8 mouse cellular contexts compared by ENCODE assay signal in the genomic region with DNA sequence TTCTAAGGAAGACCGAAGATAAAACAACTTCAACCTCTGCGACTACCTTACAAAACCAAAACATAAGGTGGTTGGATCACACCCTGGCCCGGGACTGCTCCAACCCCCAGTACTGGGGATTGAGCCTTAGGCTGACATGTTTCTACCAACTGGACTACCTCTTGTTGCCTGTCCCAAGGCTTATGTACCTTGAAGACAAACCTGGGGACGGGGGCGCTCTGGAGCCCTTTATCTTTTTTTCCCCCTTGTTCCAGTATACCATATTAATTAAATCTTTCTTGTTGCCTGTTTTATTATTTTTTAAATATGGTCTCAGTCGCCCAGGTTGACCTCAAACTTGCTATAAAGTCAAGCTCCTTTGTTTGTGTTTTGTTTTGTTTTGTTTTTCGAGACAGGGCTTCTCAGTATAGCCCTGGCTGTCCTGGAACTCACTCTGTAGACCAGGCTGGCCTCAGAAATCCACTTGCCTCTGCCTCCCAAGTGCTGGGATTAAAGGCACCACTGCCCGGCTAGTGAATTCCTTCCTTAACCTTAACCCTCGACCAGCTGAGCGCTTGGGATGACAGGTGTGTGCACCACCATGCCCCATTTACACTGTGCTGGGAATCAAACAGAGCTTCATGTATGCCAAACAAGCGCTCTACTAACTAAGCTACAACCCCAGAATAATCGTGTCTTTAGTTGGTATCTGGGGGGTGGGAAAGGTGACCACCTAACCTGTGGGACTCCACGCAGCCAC. TPM values are rescaled to one million over a fixed set of nuclear protein-coding genes. Genes with fewer than 3 reads are reported as not detected.
DNase-seq lines count a peak whose midpoint lies in the region; ATAC-seq and TF ChIP-seq lines count a peak whose summit lies in the region.

No protein-coding gene starts in this region.

- H3K27ac ChIP-seq in heart, embryonic 12.5 days (ENCODE audit: poor library complexity, severe bottlenecking), result no peak overlapping the region
- H3K27ac ChIP-seq in ES-Bruce4 (ENCODE audit: insufficient read depth, low read length), result no peak overlapping the region
- H3K27ac ChIP-seq in hindbrain, embryonic 11.5 days (ENCODE audit: low read depth, low read length), result no peak overlapping the region

- peaks cover 18% of the 10 kb centered on the region for H3K4me1 ChIP-seq in heart, embryonic 12.5 days (replicated peaks)
- H3K4me1 ChIP-seq in ES-Bruce4 (ENCODE audit: control insufficient read depth, insufficient read depth, low read length), result peaks cover 3% of the 10 kb centered on the region
- peaks cover 6% of the 10 kb centered on the region; the same call in 1 of the 2 replicates for H3K4me1 ChIP-seq in hindbrain, embryonic 11.5 days (replicated peaks; ENCODE audit: control insufficient read depth, insufficient read depth, low read length)

- H3K9me3 ChIP-seq in heart, embryonic 12.5 days (replicated peaks), result no peaks in the 10 kb centered on the region
- no peaks in the 10 kb centered on the region for H3K9me3 ChIP-seq in ES-Bruce4 (replicated peaks; ENCODE audit: control insufficient read depth, insufficient read depth, low read length, poor library complexity, severe bottlenecking)
- H3K9me3 ChIP-seq in hindbrain, embryonic 11.5 days (ENCODE audit: control insufficient read depth, low read length), result no peaks in the 10 kb centered on the region

- TF ChIP-seq CTCF in ES-Bruce4 (IDR thresholded peaks at IDR 0.05; ENCODE audit: low read depth, low read length), result no peak

- H3K27me3 ChIP-seq in heart, embryonic 12.5 days (replicated peaks), result no peaks in the 10 kb centered on the region
- no peaks in the 10 kb centered on the region for H3K27me3 ChIP-seq in ES-Bruce4 (ENCODE audit: control insufficient read depth, insufficient read depth, low read length, poor library complexity, severe bottlenecking)
- no peaks in the 10 kb centered on the region for H3K27me3 ChIP-seq in hindbrain, embryonic 11.5 days (ENCODE audit: control insufficient read depth, insufficient read depth, low read length)

- TF ChIP-seq POLR2A in ES-Bruce4 (IDR thresholded peaks at IDR 0.05; ENCODE audit: insufficient read depth, low read length), result no peak

- peaks cover 35% of the 10 kb centered on the region for H3K36me3 ChIP-seq in heart, embryonic 12.5 days
- peaks cover 2% of the 10 kb centered on the region; the same call in 1 of the 2 replicates for H3K36me3 ChIP-seq in ES-Bruce4 (ENCODE audit: control insufficient read depth, insufficient read depth, low read length, poor library complexity, severe bottlenecking)
- 0 out of 2 replicates have a peak, but pooled peaks cover 4% of the 10 kb centered on the region for H3K36me3 ChIP-seq in hindbrain, embryonic 11.5 days (ENCODE audit: control insufficient read depth, insufficient read depth, low read length)

- peak overlapping the region; percentile 92 for H3K4me2 ChIP-seq in heart, embryonic 12.5 days
- peak overlapping the region; percentile 95 for H3K4me2 ChIP-seq in hindbrain, embryonic 11.5 days (replicated peaks; ENCODE audit: low read depth, low read length)

- ATAC-seq in heart, embryonic 12.5 days (ENCODE audit: insufficient number of reproducible peaks, low FRiP score), result no peak
- peak; percentile 61 for ATAC-seq in hindbrain, embryonic 11.5 days (ENCODE audit: low FRiP score)
- ATAC-seq in megakaryocyte progenitor cell, adult 5-6 weeks (replicated peaks; ENCODE audit: poor library complexity), result peak; percentile 43

- peak overlapping the region; percentile 79 for H3K4me3 ChIP-seq in heart, embryonic 12.5 days
- peak overlapping the region; percentile 87 for H3K4me3 ChIP-seq in ES-Bruce4 (ENCODE audit: low read depth, low read length)
- peak overlapping the region; percentile 99 for H3K4me3 ChIP-seq in hindbrain, embryonic 11.5 days (ENCODE audit: low read depth, low read length)

- 28% methylated on average over 13 of the region's 13 CpGs for WGBS in heart, embryonic 12.5 days
- 28% methylated on average over 13 of the region's 13 CpGs for WGBS in hindbrain, embryonic 11.5 days

- no peak for TF ChIP-seq EP300 in ES-Bruce4 (IDR thresholded peaks at IDR 0.05; ENCODE audit: insufficient read depth, low read depth, low read length)

- DNase-seq in heart, adult 9 months (ENCODE audit: low spot score in 2 of 2), result no peak
- no peak for DNase-seq in hindbrain, embryonic 11.5 days (ENCODE audit: low spot score)
- no peak for DNase-seq in frontal cortex, postnatal 25 days (ENCODE audit: low spot score in 2 of 2)
- DNase-seq in retina, embryonic 14.5 days (ENCODE audit: low spot score), result no peak
- DNase-seq in cerebellum, postnatal 10 days, result no peak

- peak overlapping the region; percentile 96 for H3K9ac ChIP-seq in heart, embryonic 12.5 days
- H3K9ac ChIP-seq in ES-Bruce4 (ENCODE audit: low read depth, poor library complexity, severe bottlenecking), result peak overlapping the region; percentile 87
- H3K9ac ChIP-seq in hindbrain, embryonic 11.5 days (ENCODE audit: low read depth, low read length), result peak overlapping the region; percentile 91

RNA-seq across cellular contexts. Expression of a gene that starts 0.5 kb away (rescaled TPM):
- polyA plus RNA-seq in heart, embryonic 12.5 days (2016; fragmentation: Nextera tagmentation; extraction: Ambion mirVana), result 21.8 and 27.2 TPM in 2 replicates
- 44.8 and 47.2 TPM in 2 replicates for polyA plus RNA-seq in ES-Bruce4 (2011; ENCODE audit: insufficient read depth, insufficient read length, low read depth, missing spikeins)
- 11.8 and 14.2 TPM in 2 replicates for polyA plus RNA-seq in hindbrain, embryonic 11.5 days (2014; fragmentation: Nextera tagmentation; extraction: Ambion mirVana)
- 11.1 and 11.3 TPM in 2 replicates for total RNA-seq in megakaryocyte progenitor cell, adult 5-6 weeks (2015)
- 25.5 and 49.3 TPM in 2 replicates for total RNA-seq in megakaryocyte progenitor cell, adult 5-6 weeks (2017)

RNA-seq across cellular contexts. Expression of a gene that starts 15.0 kb away (rescaled TPM):
- polyA plus RNA-seq in heart, embryonic 12.5 days (2016; fragmentation: Nextera tagmentation; extraction: Ambion mirVana), result 64.6 and 77.0 TPM in 2 replicates
- 12.1 and 15.8 TPM in 2 replicates for polyA plus RNA-seq in ES-Bruce4 (2011; ENCODE audit: insufficient read depth, insufficient read length, low read depth, missing spikeins)
- 9.7 and 9.8 TPM in 2 replicates for polyA plus RNA-seq in hindbrain, embryonic 11.5 days (2014; fragmentation: Nextera tagmentation; extraction: Ambion mirVana)
- 8.2 and 13.6 TPM in 2 replicates for total RNA-seq in megakaryocyte progenitor cell, adult 5-6 weeks (2015)
- 2.6 and 4.6 TPM in 2 replicates for total RNA-seq in megakaryocyte progenitor cell, adult 5-6 weeks (2017)

RNA-seq across cellular contexts. Expression of a gene that starts 31.4 kb away (rescaled TPM):
- polyA plus RNA-seq in heart, embryonic 12.5 days (2016; fragmentation: Nextera tagmentation; extraction: Ambion mirVana), result 0.09 and 0.10 TPM in 2 replicates
- not detected in 2 replicates for polyA plus RNA-seq in ES-Bruce4 (2011; ENCODE audit: insufficient read depth, insufficient read length, low read depth, missing spikeins)
- not detected in 2 replicates for polyA plus RNA-seq in hindbrain, embryonic 11.5 days (2014; fragmentation: Nextera tagmentation; extraction: Ambion mirVana)
- total RNA-seq in megakaryocyte progenitor cell, adult 5-6 weeks (2015), result not detected in 2 replicates
- total RNA-seq in megakaryocyte progenitor cell, adult 5-6 weeks (2017), result not detected in 2 replicates

RNA-seq across cellular contexts. Expression of a gene that starts 36.1 kb away (rescaled TPM):
- polyA plus RNA-seq in heart, embryonic 12.5 days (2016; fragmentation: Nextera tagmentation; extraction: Ambion mirVana), result 17.3 and 18.0 TPM in 2 replicates
- 17.6 and 20.2 TPM in 2 replicates for polyA plus RNA-seq in ES-Bruce4 (2011; ENCODE audit: insufficient read depth, insufficient read length, low read depth, missing spikeins)
- polyA plus RNA-seq in hindbrain, embryonic 11.5 days (2014; fragmentation: Nextera tagmentation; extraction: Ambion mirVana), result 16.8 and 19.7 TPM in 2 replicates
- total RNA-seq in megakaryocyte progenitor cell, adult 5-6 weeks (2015), result 7.0 and 7.4 TPM in 2 replicates
- total RNA-seq in megakaryocyte progenitor cell, adult 5-6 weeks (2017), result 4.7 and 5.6 TPM in 2 replicates

RNA-seq across cellular contexts. Expression of a gene that starts 36.1 kb away (rescaled TPM):
- polyA plus RNA-seq in heart, embryonic 12.5 days (2016; fragmentation: Nextera tagmentation; extraction: Ambion mirVana), result 5.6 and 6.5 TPM in 2 replicates
- polyA plus RNA-seq in ES-Bruce4 (2011; ENCODE audit: insufficient read depth, insufficient read length, low read depth, missing spikeins), result 17.3 and 18.5 TPM in 2 replicates
- 10.7 and 11.4 TPM in 2 replicates for polyA plus RNA-seq in hindbrain, embryonic 11.5 days (2014; fragmentation: Nextera tagmentation; extraction: Ambion mirVana)
- total RNA-seq in megakaryocyte progenitor cell, adult 5-6 weeks (2015), result 8.6 and 11.4 TPM in 2 replicates
- 13.7 and 14.1 TPM in 2 replicates for total RNA-seq in megakaryocyte progenitor cell, adult 5-6 weeks (2017)
